Mouse (Mus musculus) embryo, embryonic 9.5 days (tissue): ENCODE results near the gene Foxn4.

ENCODE experiments used
- DNase-seq: peaks from one replicate; pipeline ENCODE4 v3.0.0-alpha.2; 2017; ENCODE audit errors: extremely low spot score

The Foxn4 gene

DNA sequence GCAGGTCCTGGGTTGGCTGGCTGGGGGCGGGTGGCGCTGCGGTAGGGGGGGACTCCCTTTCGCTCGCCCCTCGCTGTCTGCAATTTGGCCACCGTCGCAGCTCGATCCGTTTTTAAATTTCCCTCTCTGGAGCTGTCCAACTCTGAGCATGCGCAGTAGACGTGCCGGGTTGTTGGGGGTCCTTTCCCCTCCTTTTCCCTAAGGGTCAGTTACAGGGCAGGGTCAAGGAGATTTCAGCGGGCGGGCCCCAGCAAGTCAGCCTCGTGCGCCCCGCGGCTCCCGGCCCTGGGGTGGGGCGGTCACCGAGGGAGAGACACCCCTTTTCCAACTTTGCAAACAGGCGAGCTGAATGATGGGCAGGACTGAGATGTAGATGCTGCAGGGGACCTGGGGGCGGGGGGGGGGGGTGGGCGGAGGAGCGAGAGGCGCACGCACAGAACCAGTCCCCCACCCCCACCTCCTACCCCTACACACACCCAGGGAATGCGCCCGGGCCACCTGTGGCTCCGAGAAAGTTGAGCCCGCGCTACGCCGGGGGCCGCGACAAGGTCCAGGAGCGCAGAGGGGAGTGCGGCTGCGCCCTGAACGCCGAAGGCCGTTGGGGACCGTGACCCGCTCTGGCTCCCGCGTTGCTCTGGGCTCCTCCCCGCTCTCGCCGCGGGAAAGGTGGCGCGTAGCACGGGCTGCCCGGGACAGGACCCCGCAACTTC, at the start of gene Foxn4:
Foxn4 (minus strand) TSS at position 115 of the 710 bp plus-strand sequence.
- DNase-seq: peak; percentile 60

- DNase-seq: no peak
Measured at GRCm38 (mm10) chr5:114323105-114323790, 49.6 kb upstream of the Foxn4 start.

DNA sequence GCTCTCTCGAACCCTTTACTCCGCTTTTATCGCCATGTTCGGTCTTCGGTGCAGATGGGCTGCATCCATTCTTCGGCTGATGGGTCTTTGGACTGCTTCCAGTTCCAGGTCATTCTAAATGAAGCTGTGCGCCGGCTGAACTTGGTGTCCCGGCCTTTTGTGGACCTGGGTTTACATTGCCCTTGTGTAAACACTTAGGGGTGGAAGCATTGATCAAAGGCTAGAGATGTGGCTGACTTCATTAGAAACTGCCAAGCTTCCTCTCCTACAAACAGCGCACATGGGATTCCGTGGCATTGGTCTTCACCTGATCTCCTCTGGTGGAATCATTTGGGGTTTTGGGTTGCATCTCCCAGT, 36.1 kb upstream of the Foxn4 start:
- DNase-seq: no peak

DNA sequence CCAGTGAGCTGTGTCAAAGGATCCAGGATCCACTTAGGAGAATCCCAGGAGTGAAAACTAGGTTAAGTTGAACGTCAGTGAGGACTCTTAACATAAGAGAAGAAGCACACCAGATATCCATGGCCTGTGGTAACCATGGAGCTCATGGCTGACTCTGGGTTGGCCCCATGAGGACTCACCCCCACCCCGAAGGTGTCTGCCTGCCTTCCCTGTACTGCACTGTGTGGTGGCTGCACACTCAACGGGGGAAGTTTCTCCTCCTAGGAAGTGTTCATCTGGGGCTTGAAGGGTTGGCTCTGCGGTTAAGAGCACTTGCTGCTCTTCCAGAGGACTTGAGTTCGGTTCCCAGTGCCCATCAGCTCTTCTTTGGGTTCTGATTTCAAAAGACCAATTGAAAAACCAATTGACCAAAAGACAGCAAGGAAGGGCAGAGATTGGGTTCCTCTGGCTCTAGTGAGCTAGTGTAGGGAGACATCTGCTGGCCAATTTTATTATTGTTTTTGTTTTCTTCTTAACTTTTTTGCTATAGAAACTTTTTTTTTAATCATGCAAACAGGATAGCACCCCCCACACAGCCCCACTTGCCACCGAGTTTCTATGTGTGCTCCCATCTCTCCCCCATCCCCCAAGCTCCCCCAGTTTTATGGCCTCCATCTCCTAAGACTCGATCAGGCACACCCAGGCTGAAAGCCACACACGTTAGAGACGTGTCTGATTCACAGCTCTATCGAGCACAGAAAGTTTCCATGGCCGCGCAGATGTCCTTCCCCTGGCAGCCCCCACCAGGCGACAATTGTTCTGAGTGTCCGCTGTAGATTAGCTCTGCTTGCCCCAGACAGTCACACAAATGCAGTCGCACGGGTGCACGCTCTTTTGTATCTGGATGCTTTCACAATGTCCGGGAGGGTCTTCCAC, 35.4 kb upstream of the Foxn4 start:
- peak; percentile 62 for DNase-seq

DNA sequence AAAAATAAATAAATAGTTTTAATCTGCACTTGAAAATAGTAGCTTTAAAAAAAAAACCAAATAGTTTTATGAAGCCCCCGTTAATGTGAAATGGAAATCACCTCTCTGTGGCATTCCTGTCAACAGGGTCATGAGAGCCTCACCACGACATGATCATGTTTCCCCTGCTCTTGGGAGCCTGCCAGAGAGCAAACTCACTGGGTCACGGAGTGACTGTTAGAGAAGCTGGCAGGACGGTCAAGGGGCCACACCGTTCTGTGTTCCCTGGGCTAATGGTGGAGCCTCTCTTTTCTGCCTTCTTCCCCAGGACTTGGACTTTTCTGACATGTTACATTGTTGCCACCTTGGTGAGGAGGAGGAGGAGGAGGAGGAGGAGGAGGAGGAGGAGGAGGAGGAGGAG, 32.9 kb upstream of the Foxn4 start:
- DNase-seq: no peak

GRCm38 (mm10) chr5:114303166-114303565, 29.6 kb upstream of the Foxn4 start:
- no peak for DNase-seq

GRCm38 (mm10) chr5:114299883-114300610, 26.4 kb upstream of the Foxn4 start:
- no peak for DNase-seq

GRCm38 (mm10) chr5:114299156-114299855, 25.7 kb upstream of the Foxn4 start:
- DNase-seq: peak; percentile 38

- DNase-seq: no peak
Measured at GRCm38 (mm10) chr5:114298212-114298894, 24.7 kb upstream of the Foxn4 start.

- no peak for DNase-seq
Measured at GRCm38 (mm10) chr5:114296693-114297631, 23.4 kb upstream of the Foxn4 start.

- no peak for DNase-seq
Measured at GRCm38 (mm10) chr5:114290004-114290403, 16.4 kb upstream of the Foxn4 start.

- no peak for DNase-seq
Measured at GRCm38 (mm10) chr5:114288874-114289273, 15.3 kb upstream of the Foxn4 start, which contains the start of gene Myo1h. Myo1h (plus strand) TSS chr5:114289166.

DNA sequence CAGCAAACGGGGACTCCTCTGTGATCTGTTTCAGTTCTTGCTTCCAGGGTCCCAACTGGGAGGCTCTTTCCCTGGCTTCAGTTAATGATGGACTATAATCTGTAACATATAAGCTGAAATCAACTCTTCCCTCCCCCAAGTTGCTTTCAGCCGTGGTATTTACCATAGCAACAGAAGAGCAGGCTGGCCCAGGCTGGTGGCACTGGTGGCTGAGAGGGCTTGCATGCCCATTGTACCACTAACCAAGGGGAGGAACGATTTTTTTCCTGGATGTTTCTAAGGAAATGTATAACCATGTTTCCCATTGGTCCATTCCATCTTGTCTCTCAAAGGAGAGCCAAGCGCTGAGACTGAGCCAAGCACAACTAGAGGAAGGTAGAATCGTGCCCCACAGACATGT, 14.8 kb upstream of the Foxn4 start:
- no peak for DNase-seq

GRCm38 (mm10) chr5:114286872-114287571, 13.4 kb upstream of the Foxn4 start:
- no peak for DNase-seq

GRCm38 (mm10) chr5:114286102-114286501, 12.5 kb upstream of the Foxn4 start:
- no peak for DNase-seq

DNA sequence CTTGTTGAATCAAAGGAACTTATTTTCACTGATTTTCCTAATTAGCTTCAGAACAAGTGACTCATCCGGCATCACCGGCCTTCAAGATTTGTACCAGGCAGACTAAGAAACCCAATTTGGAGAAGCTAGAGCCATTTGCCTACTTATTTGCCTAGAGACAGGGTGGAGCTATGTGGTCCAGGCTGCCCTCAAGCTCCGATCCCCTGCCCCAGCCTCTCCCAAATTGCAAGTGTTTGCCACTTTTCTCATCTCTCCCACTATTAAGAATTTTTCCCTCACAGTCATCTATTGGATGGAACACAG, 11.7 kb upstream of the Foxn4 start:
- DNase-seq: no peak

DNA sequence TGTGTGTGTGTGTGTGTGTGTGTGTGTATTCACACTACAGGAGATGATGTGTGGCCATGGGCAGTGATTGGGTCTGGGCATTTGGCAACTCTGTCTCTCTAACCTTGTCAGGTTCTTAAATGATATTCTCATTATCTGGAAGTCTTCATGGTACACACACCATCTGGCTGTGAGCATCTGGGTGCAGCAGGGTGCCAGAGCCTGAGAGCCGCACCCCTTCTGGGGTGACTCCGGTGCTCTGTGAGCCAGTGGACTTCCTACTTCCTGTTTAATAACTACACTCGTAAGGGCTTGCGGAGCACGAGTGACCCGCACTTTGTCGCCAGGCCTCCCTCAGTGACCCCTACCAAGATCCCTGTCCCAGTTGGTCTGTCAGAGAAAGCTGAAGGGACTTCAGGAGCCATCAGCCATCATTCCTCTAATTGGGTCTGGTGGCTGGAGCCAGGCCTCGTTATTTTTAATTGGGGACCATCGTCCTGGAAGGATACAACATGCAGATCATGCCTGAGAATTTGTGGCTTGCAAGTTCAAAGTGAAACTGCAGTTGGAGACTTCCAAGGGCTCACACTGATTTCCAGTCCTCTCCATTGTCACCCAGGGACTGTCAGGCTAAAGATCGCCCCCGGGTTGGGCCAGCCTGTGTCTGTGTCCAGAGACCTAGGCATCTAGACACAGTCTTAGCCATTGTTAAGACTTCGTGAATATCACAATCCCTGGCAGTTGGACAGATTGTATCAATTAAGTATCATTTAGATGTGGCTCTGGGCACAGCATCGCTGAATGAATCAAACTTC, 11.2 kb upstream of the Foxn4 start:
- no peak for DNase-seq

DNA sequence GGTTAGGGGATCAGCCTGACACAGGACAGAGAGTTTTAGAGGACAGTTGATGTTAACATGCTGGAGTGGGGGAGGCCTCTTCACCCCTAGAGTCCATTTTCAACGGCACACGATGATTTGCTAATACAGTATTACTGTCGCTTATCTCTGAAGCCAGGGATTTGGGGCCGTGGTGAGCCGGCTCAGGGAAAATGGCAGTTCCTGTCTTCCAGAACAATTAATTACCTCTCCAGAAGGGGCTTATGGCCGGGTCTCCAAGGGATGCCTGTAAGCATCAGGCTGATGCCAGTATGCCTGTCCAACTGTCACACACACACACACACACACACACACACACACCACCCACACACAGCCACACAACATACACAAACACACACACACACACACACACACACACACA, 8.7 kb upstream of the Foxn4 start:
- DNase-seq: no peak
